In the genomic region with DNA sequence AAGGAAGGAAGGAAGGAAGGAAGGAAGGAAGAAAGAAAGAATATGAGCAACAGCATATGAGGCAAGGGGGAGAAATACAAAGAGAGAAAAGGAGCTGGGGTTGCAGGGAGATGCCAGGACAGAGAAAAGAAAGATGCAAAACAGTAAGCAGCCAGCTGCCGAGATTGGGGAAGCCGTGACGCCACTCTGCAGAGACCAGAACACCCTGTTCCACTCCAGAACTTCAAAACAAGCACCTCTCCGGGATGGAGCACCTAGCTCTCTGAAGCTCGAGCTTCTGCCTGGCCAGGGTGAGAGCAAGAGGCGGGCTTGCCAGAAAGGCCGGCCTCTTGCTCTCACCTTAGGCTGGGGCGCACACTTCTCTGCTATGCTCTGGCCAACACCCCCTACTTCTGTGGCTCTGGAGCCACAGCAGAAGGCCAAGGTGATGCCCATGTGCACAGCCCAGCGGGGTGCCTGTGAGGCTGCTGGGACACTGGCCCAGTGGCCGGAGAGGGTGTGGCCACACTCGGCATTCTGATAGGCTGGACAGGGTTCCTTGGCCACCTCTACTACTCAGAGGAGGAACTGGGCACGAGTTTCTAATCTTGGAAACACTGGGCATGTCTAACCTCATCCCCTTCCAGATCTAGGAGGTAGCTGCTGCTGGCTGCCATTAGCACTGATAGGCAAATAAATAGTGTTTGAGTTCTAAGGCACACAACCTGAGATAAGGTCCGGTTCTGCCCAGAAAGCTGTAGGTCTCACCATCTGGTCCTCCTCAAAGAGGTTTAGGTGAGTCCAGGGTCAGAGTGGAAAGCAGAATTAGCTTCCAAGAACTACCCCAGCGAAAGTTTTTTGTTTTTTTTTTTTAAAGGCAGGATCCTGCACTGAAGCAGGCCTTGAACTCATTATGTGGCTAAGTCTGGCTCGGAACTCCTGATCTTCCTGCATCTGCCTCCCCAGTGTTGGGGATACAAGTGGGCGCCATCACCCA, we compare ENCODE assay signal across 9 mouse cellular contexts. TPM values are rescaled to one million over a fixed set of nuclear protein-coding genes. Genes with fewer than 3 reads are reported as not detected.
DNase-seq lines count a peak whose midpoint lies in the region; ATAC-seq and TF ChIP-seq lines count a peak whose summit lies in the region.
"Had no signal": no experiment of that assay in that cellular context is flagged by ENCODE, and none has a peak within 500 bp of the region (broad histone marks: within the 10 kb centered on the region; RNA-seq: fewer than 3 reads in every experiment).

No protein-coding gene starts in this region.

- H3K9me3 ChIP-seq in heart, embryonic 15.5 days (replicated peaks), result no peaks in the 10 kb centered on the region
- no peaks in the 10 kb centered on the region for H3K9me3 ChIP-seq in intestine, postnatal 0 days (ENCODE audit: control insufficient read depth)

- DNase-seq in lung, adult 18-20 months, result peak; percentile 21 to 30
- DNase-seq in lung, postnatal 25 days (ENCODE audit: low spot score), result no peak
- peak; percentile 50 for DNase-seq in adrenal gland, postnatal 25 days
- DNase-seq in cerebellum, adult 9-11 months, result peak; percentile 97
- no peak for DNase-seq in frontal cortex, postnatal 14 days (ENCODE audit: low spot score in 2 of 2)

- H3K27me3 ChIP-seq in heart, embryonic 15.5 days, result no peaks in the 10 kb centered on the region
- no peaks in the 10 kb centered on the region for H3K27me3 ChIP-seq in intestine, postnatal 0 days (replicated peaks; ENCODE audit: control insufficient read depth, insufficient read depth, low read length)

- H3K36me3 ChIP-seq in heart, embryonic 15.5 days, result no peaks in the 10 kb centered on the region
- peaks cover 14% of the 10 kb centered on the region; the same call in 1 of the 2 replicates for H3K36me3 ChIP-seq in intestine, postnatal 0 days (ENCODE audit: control insufficient read depth, insufficient read depth)

- H3K9ac ChIP-seq in heart, embryonic 15.5 days, result no peak overlapping the region
- no peak overlapping the region for H3K9ac ChIP-seq in intestine, postnatal 0 days (ENCODE audit: low read depth, low read length)

- H3K4me1 ChIP-seq in heart, embryonic 15.5 days (replicated peaks), result peaks cover 13% of the 10 kb centered on the region
- no peaks in the 10 kb centered on the region for H3K4me1 ChIP-seq in intestine, postnatal 0 days (replicated peaks; ENCODE audit: control insufficient read depth, insufficient read depth, low read length)

- H3K4me3 ChIP-seq in heart, embryonic 15.5 days, result no peak overlapping the region
- H3K4me3 ChIP-seq in intestine, postnatal 0 days (ENCODE audit: low read depth, low read length), result no peak overlapping the region

- 0 out of 2 replicates have a peak, but pooled peaks have one; percentile 45 for ATAC-seq in heart, embryonic 15.5 days (replicated peaks; ENCODE audit: insufficient number of reproducible peaks, insufficient read depth, low FRiP score, low read depth)
- ATAC-seq in intestine, postnatal 0 days, result no peak
- ATAC-seq: forebrain, embryonic 16.5 days had no signal

- 75% methylated on average over 16 of the region's 16 CpGs for WGBS in heart, embryonic 15.5 days
- 74% methylated on average over 16 of the region's 16 CpGs for WGBS in intestine, postnatal 0 days

- TF ChIP-seq CTCF in intestine, postnatal 0 days (IDR thresholded peaks at IDR 0.05; ENCODE audit: low read depth), result no peak

- no peak overlapping the region for H3K4me2 ChIP-seq in heart, embryonic 15.5 days
- H3K4me2 ChIP-seq in intestine, postnatal 0 days (replicated peaks; ENCODE audit: low read depth), result no peak overlapping the region

- H3K27ac ChIP-seq in heart, embryonic 15.5 days, result no peak overlapping the region
- H3K27ac ChIP-seq in intestine, postnatal 0 days (ENCODE audit: low read depth, low read length), result no peak overlapping the region

RNA-seq across cellular contexts. Expression of gene Slc7a8, which starts 33.5 kb away (rescaled TPM):
- 58.4 and 64.6 TPM in 2 replicates for total RNA-seq in adrenal gland, postnatal 25 days (2021)
- polyA plus RNA-seq in heart, embryonic 15.5 days (2015; fragmentation: Nextera tagmentation; extraction: Ambion mirVana), result 2.8 and 4.4 TPM in 2 replicates
- polyA plus RNA-seq in intestine, postnatal 0 days (2015; fragmentation: Nextera tagmentation; extraction: Ambion mirVana), result 34.2 and 36.9 TPM in 2 replicates

RNA-seq across cellular contexts. Expression of gene Cebpe, which starts 36.3 kb away (rescaled TPM):
- not detected in 2 replicates for total RNA-seq in adrenal gland, postnatal 25 days (2021)
- polyA plus RNA-seq in heart, embryonic 15.5 days (2015; fragmentation: Nextera tagmentation; extraction: Ambion mirVana), result 0.10 and 0.11 TPM in 2 replicates
- polyA plus RNA-seq in intestine, postnatal 0 days (2015; fragmentation: Nextera tagmentation; extraction: Ambion mirVana), result not detected in 2 replicates
- total RNA-seq: left cerebral cortex, postnatal 36 days had no signal
- polyA plus RNA-seq: forebrain, embryonic 16.5 days had no signal

RNA-seq across cellular contexts. Expression of gene Gm29776, which starts 49.6 kb away (rescaled TPM):
- total RNA-seq in adrenal gland, postnatal 25 days (2021), result not detected in 2 replicates
- polyA plus RNA-seq in heart, embryonic 15.5 days (2015; fragmentation: Nextera tagmentation; extraction: Ambion mirVana), result 0.15 and 0.16 TPM in 2 replicates
- polyA plus RNA-seq in intestine, postnatal 0 days (2015; fragmentation: Nextera tagmentation; extraction: Ambion mirVana), result 0.09 TPM in 1 of 2 replicates, not detected in the other
- total RNA-seq: left cerebral cortex, postnatal 36 days had no signal

Comparison
In these comparisons a context has a peak if more than half of its experiments do, and no peak if none do; other contexts are left out.
1. DNase-seq: peak in lung, adult 18-20 months (2 of 2), adrenal gland, postnatal 25 days (single experiment) and cerebellum, adult 9-11 months (single experiment); none in lung, postnatal 25 days (single experiment) and frontal cortex, postnatal 14 days (0 of 2).